Mouse (Mus musculus): ENCODE measurements around the gene Cdk2ap2. TPM values are rescaled to one million over a fixed set of nuclear protein-coding genes. Genes with fewer than 3 reads are reported as not detected.
"Not testable (repeated sequence)": the region's sequence is repeated elsewhere in the genome, so short reads cannot be mapped to it uniquely, and the experiment has no call there.

The Cdk2ap2 gene
- total and polyA plus RNA-seq, 2 experiments from 2014 or later = 57.5 to 64.6 TPM

- Histone ChIP-seq H3K9ac (replicated peaks; ENCODE audit: low read length) (no peak within 1 kb of the TSS), H3K27ac (no peak within 1 kb of the TSS), H3K36me3 (ENCODE audit: insufficient read depth, low read length) (no peaks in the 10 kb centered on the region), H3K9me3 (ENCODE audit: low read length) (no peaks in the 10 kb centered on the region), H3K4me1 (ENCODE audit: insufficient read depth, low read length) (no peaks in the 10 kb centered on the region), H3K4me2 (ENCODE audit: low read depth, low read length) (no peak within 1 kb of the TSS), H3K4me3 (ENCODE audit: low read length) (no peak within 1 kb of the TSS), H3K27me3 (ENCODE audit: insufficient read depth, low read length) (no peaks in the 10 kb centered on the region)
- ATAC-seq = no peak
- no peak for DNase-seq (ENCODE audit: low spot score)
- TF ChIP-seq CTCF (IDR thresholded peaks at IDR 0.05; ENCODE audit: low read depth) = no peak
- 82% methylated on average over 15 of the region's 15 CpGs for WGBS
Observed at GRCm38 (mm10) chr19:4059069-4059740, 37.8 kb upstream of the Cdk2ap2 start, which contains the start of gene Gstp3. TSS of gene Gstp3 (minus strand) at chr19:4059569.

- H3K36me3 ChIP-seq (ENCODE audit: insufficient read depth, low read length); H3K9me3 ChIP-seq (ENCODE audit: low read length); H3K4me1 ChIP-seq (ENCODE audit: insufficient read depth, low read length); ATAC-seq; H3K27me3 ChIP-seq (ENCODE audit: insufficient read depth, low read length); H3K9ac ChIP-seq (replicated peaks; ENCODE audit: low read length); H3K4me3 ChIP-seq (ENCODE audit: low read length); H3K4me2 ChIP-seq (ENCODE audit: low read depth, low read length); DNase-seq (ENCODE audit: low spot score); H3K27ac ChIP-seq: not testable (repeated sequence)
- WGBS = 89% methylated on average over 8 of the region's 8 CpGs
Observed at GRCm38 (mm10) chr19:4060044-4060898, 36.7 kb upstream of the Cdk2ap2 start.

GRCm38 (mm10) chr19:4060899-4061465, 36.0 kb upstream of the Cdk2ap2 start:
- TF ChIP-seq CTCF (IDR thresholded peaks at IDR 0.05; ENCODE audit: low read depth) = no peak
- Histone ChIP-seq H3K9ac (replicated peaks; ENCODE audit: low read length) (no peak overlapping the region), H3K4me2 (ENCODE audit: low read depth, low read length) (no peak overlapping the region), H3K4me3 (ENCODE audit: low read length) (no peak overlapping the region), H3K36me3 (ENCODE audit: insufficient read depth, low read length) (no peaks in the 10 kb centered on the region), H3K4me1 (ENCODE audit: insufficient read depth, low read length) (no peaks in the 10 kb centered on the region), H3K27ac (no peak overlapping the region), H3K27me3 (ENCODE audit: insufficient read depth, low read length) (no peaks in the 10 kb centered on the region), H3K9me3 (ENCODE audit: low read length) (no peaks in the 10 kb centered on the region)
- WGBS = 88% methylated on average over 6 of the region's 6 CpGs
- DNase-seq (ENCODE audit: low spot score) (no peak), ATAC-seq (no peak)

- not testable (repeated sequence) for H3K27me3 ChIP-seq (ENCODE audit: insufficient read depth, low read length); H3K36me3 ChIP-seq (ENCODE audit: insufficient read depth, low read length); ATAC-seq; H3K27ac ChIP-seq; H3K4me3 ChIP-seq (ENCODE audit: low read length); H3K4me2 ChIP-seq (ENCODE audit: low read depth, low read length); H3K4me1 ChIP-seq (ENCODE audit: insufficient read depth, low read length); H3K9me3 ChIP-seq (ENCODE audit: low read length); H3K9ac ChIP-seq (replicated peaks; ENCODE audit: low read length); DNase-seq (ENCODE audit: low spot score)
- WGBS = 90% methylated on average over 2 of the region's 4 CpGs
Observed at GRCm38 (mm10) chr19:4063357-4063756, 33.6 kb upstream of the Cdk2ap2 start.

- not testable (repeated sequence) for H3K4me3 ChIP-seq (ENCODE audit: low read length); H3K9ac ChIP-seq (replicated peaks; ENCODE audit: low read length); H3K36me3 ChIP-seq (ENCODE audit: insufficient read depth, low read length); H3K27me3 ChIP-seq (ENCODE audit: insufficient read depth, low read length); ATAC-seq; H3K4me1 ChIP-seq (ENCODE audit: insufficient read depth, low read length); DNase-seq (ENCODE audit: low spot score); H3K9me3 ChIP-seq (ENCODE audit: low read length); H3K4me2 ChIP-seq (ENCODE audit: low read depth, low read length); H3K27ac ChIP-seq
- 70% methylated on average over 3 of the region's 11 CpGs for WGBS
Observed at GRCm38 (mm10) chr19:4064501-4064900, 32.5 kb upstream of the Cdk2ap2 start.

GRCm38 (mm10) chr19:4066280-4066679, 30.7 kb upstream of the Cdk2ap2 start:
- Histone ChIP-seq H3K4me3 (ENCODE audit: low read length) (no peak overlapping the region), H3K27me3 (ENCODE audit: insufficient read depth, low read length) (no peaks in the 10 kb centered on the region), H3K36me3 (ENCODE audit: insufficient read depth, low read length) (no peaks in the 10 kb centered on the region), H3K27ac (no peak overlapping the region), H3K4me1 (ENCODE audit: insufficient read depth, low read length) (no peaks in the 10 kb centered on the region), H3K4me2 (ENCODE audit: low read depth, low read length) (no peak overlapping the region), H3K9ac (replicated peaks; ENCODE audit: low read length) (no peak overlapping the region), H3K9me3 (ENCODE audit: low read length) (no peaks in the 10 kb centered on the region)
- no peak for ATAC-seq
- 78% methylated on average over 6 of the region's 6 CpGs for WGBS
- no peak for TF ChIP-seq CTCF (IDR thresholded peaks at IDR 0.05; ENCODE audit: low read depth)
- DNase-seq (ENCODE audit: low spot score) = no peak

GRCm38 (mm10) chr19:4066877-4067276, 30.1 kb upstream of the Cdk2ap2 start:
- Histone ChIP-seq H3K27ac (no peak overlapping the region), H3K4me2 (ENCODE audit: low read depth, low read length) (no peak overlapping the region), H3K4me3 (ENCODE audit: low read length) (no peak overlapping the region), H3K9ac (replicated peaks; ENCODE audit: low read length) (no peak overlapping the region), H3K9me3 (ENCODE audit: low read length) (no peaks in the 10 kb centered on the region), H3K27me3 (ENCODE audit: insufficient read depth, low read length) (no peaks in the 10 kb centered on the region), H3K36me3 (ENCODE audit: insufficient read depth, low read length) (no peaks in the 10 kb centered on the region), H3K4me1 (ENCODE audit: insufficient read depth, low read length) (no peaks in the 10 kb centered on the region)
- TF ChIP-seq CTCF (IDR thresholded peaks at IDR 0.05; ENCODE audit: low read depth) = no peak
- DNase-seq (ENCODE audit: low spot score) = no peak
- ATAC-seq = no peak

GRCm38 (mm10) chr19:4068242-4068641, 28.7 kb upstream of the Cdk2ap2 start:
- not testable (repeated sequence) for H3K9ac ChIP-seq (replicated peaks; ENCODE audit: low read length); H3K9me3 ChIP-seq (ENCODE audit: low read length); H3K4me3 ChIP-seq (ENCODE audit: low read length); H3K4me2 ChIP-seq (ENCODE audit: low read depth, low read length); DNase-seq (ENCODE audit: low spot score); H3K27ac ChIP-seq; H3K27me3 ChIP-seq (ENCODE audit: insufficient read depth, low read length); ATAC-seq; H3K4me1 ChIP-seq (ENCODE audit: insufficient read depth, low read length); H3K36me3 ChIP-seq (ENCODE audit: insufficient read depth, low read length)
- 97% methylated on average over 2 of the region's 2 CpGs for WGBS
